Mouse (Mus musculus): ENCODE data around the gene Cltb.

DNA sequence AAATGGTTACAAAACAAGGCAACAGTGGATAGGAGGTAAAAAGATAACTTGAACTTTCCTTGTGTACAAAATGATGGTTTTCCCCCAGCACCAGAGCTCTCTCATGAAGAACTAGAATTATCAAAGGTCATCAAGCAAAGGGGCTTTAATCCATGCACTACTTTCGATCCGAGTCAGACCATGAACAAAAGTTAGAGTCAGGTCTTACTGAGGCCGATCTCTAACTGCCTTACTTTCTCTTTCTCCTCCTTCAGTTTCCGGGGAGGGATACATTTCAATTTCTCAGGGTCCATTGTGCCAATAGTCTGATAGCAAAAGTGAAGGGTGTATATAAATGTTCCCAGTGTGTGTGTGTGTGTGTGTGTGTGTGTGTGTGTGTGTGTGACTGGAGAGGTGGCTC is 38.5 kb downstream of the Cltb start:
- TF ChIP-seq CTCF (IDR thresholded peaks at IDR 0.05; ENCODE audit: low read depth, low read length) (no peak), POLR2A (IDR thresholded peaks at IDR 0.05; ENCODE audit: extremely low read depth, insufficient read depth, low read length) (no peak)

Data from liver, adult 2 months (tissue).